Mouse (Mus musculus) thymus, adult 2 months (tissue): ENCODE results near the gene Raet1e.
"Not testable (repeated sequence)": the region's sequence is repeated elsewhere in the genome, so short reads cannot be mapped to it uniquely, and the experiment has no call there.

Experiments used
- CTCF ChIP-seq: fragments of 200-500 bp; IDR thresholded peaks from 2 replicates; pipeline ENCODE4 v1.5.1; 2012; ENCODE audit warnings: mild to moderate bottlenecking, control low read depth, low read length, moderate library complexity, borderline replicate concordance; ENCODE audit not compliant: control insufficient read depth, poor library complexity, insufficient read depth; ENCODE audit errors: extremely low read depth
- POLR2A ChIP-seq: fragments of 200-500 bp; IDR thresholded peaks from 2 replicates; pipeline ENCODE4 v1.6.1; 2012; ENCODE audit warnings: mild to moderate bottlenecking, low read length, control low read depth, moderate library complexity; ENCODE audit not compliant: control insufficient read depth, poor library complexity, insufficient read depth; ENCODE audit errors: extremely low read depth

- not testable (repeated sequence) for TF ChIP-seq CTCF, POLR2A
Observed at GRCm38 (mm10) chr10:22176515-22176914, 18.1 kb downstream of the Raet1e start.
